Mouse (Mus musculus): Measurements from ENCODE around the gene Pygl.
"Not testable (repeated sequence)": the region's sequence is repeated elsewhere in the genome, so short reads cannot be mapped to it uniquely, and the experiment has no call there.

The Pygl gene

GRCm38 (mm10) chr12:70228155-70228554 is 3.1 kb downstream of the Pygl start:
- CTCF ChIA-PET, result no interaction called here

GRCm38 (mm10) chr12:70227121-70227932 is 4.0 kb downstream of the Pygl start:
- CTCF ChIA-PET, result no interaction called here

DNA sequence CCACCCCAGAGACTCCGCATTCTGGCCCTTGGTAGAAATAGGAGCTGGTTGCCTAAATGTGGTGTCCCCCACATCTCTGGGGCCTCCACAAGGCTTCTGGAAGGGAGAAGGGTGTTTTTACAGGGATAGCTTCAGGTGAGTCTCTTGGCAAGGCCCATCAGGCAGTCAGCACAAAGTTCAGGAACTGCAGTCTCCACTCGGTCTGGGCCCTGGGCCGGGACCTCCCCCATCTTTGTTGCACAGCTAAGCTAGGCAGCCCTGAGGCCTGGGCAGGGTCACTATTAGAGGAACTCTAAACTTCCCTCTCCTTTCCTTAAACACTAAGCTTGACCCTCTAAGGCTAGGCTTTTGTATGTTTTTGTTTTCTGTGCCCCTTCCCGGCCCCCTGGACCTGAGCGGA is 4.6 kb downstream of the Pygl start:
- CTCF ChIA-PET, result no interaction called here

DNA sequence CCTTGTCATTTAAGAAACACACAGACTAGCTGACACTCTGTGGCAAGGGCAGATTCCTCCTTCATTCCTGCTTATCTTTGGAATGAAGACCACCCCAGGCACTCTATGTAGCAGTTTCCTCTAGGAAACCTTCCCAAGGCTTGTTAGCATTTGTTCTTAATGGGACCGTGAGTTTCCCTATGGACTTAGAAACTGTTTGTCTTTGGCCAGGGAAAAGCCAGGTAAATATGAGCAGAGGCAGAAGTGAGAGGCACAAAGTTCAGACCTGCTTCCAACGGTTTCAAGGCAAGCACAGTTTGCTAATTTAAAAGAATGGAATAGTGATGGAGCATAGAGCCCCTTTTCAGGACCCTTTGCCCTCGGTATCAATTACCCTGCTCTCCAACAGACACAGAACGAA is 8.0 kb downstream of the Pygl start:
- CTCF ChIA-PET, result no interaction called here

GRCm38 (mm10) chr12:70221425-70221824 is 9.9 kb downstream of the Pygl start:
- CTCF ChIA-PET, result no interaction called here

DNA sequence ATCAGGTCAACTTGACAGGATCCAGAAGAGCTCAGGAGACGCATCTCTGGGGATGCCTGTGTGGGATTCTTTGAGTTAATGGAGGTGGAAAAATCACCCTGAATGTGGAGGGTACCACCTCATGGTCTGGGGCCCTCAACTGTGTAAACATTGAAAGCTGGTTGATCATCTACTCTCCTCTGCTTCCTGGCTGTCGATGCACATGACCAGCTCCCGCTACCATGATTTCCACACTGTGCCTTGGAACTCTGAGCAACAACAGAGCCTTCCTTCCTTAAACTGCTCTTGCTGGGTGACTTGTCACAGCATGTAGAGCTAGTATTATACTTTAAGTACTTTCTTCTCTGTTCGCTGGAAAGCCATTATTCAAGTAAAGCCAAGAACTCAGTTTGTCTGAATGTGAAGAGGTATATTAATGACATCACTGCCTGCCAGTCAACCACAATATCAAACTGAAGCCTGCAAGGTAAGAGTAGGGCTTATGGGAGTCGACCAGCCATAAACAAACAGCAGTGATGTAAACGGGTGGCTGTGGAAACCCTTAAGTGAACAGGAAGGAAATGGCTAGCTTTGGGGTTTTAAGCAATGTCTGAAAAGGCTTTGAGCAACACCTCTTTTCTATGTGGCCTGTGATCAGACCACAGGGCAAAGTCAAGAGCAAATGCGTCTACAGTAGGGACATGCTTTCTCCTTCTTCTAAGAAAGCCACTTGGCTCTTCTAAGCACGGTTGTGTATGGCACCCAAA is 12.3 kb downstream of the Pygl start:
- CTCF ChIA-PET, result no interaction called here

DNA sequence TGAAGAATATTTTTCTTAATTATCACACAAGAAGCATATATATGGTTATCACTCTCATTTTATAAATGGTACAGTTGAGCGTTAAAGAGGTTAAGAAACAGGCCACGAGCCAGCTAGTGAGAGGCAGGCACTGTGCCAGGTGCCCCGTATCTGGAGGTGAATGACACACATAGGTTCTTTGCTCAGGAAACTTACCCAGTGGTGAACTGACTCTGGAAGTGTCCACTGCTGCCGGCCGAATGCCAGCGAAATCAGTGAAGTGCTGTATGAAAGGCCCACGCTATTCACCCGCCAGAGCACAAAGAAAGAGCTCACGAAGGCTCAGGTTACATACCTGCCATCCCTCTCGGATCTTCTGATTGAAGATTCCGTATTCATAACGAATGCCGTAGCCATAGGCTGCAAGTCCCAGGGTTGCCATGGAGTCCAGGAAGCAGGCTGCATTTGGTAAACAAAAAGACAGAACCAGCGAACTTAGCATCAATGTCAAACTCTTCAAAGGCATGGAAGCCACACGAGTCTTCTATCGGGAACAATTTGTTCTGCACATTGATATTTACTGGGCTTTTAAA is 15.0 kb downstream of the Pygl start:
- CTCF ChIA-PET, result no interaction called here

DNA sequence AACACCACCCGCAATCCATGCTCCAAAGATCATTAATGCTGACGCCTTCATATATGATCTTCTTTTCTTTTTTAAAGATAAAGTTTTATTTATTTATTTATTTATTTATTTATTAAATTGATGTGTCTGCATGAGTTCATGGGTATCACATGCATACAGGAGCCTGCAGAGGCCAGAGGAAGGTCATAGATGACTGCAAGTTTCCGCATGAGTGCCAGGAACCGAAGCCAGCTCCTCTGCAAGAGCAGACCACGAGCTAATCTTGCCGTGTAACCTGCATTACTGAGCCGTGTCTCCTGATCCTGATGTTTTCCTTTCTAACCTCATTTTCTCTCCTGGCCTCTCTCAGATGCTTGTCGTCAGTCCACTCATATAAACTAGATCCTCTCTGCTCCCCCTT is 17.0 kb downstream of the Pygl start:
- CTCF ChIA-PET, result no interaction called here

- CTCF ChIA-PET, result no interaction called here
These were observed 17.7 kb downstream of the Pygl start for GRCm38 (mm10) chr12:70213601-70214000.

DNA sequence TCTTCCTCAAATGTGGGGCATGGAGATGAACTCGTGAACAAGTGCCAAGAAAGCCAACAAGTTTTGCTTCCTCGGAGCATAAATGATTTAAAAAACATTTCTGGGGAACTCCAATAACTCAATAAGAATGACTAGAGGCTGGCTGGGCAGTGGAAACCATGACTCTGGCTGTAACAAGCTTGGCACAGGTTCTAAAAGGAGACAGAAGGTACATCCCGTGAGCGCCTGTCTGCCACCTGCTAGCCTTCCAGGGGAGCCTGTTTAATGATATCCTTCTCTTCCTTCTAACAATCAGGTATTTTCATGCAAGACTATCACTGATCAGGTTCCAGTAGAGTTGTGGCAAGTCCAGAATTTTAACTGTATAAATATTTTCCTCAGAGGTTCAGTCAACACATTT is 18.8 kb downstream of the Pygl start:
- CTCF ChIA-PET, result no interaction called here

DNA sequence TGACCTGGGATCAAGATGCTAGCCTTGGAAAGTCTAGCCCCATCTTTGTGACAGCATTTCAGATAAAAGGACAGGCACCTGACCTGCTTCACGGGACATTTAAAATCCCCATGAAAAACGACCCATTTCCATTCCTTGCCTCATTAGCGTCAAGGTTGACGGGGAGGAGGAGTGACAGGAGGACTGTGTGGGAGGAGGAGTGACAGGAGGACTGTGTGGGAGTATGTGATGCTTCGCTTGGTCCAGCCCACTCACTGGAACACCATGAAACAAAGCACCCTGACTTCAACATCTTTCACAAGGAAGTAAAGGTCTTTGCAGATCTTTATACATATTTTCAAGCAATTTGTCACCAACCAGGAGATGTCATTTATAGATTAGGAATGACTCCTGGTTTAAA is 23.1 kb downstream of the Pygl start:
- CTCF ChIA-PET, result interaction anchor here (0.7 kb wide), 1 partner anchor 76 kb away, joined by 3 read pairs; no protein-coding TSS in a partner anchor

DNA sequence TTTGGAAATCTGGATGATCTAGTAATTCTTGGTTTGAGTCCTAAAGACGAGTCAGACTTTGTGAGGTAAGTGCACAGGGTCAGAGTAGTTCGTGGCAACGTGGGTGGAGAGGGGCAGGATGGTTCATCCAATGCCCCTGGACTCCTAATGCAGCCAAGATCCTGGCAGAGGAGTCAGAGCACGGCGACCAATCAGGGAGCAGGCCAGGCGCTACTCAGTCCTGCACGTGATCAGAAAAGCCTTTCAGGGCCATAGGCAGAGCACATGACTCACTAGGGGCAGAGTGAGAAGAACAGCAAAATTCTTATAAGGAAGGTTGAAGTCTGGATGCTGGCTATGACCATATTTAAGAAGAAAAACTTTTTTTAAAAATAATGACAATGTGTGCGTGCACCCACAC is 26.9 kb downstream of the Pygl start:
- CTCF ChIA-PET, result no interaction called here

- CTCF ChIA-PET, result no interaction called here
These were observed 29.3 kb downstream of the Pygl start for GRCm38 (mm10) chr12:70201926-70202529.

DNA sequence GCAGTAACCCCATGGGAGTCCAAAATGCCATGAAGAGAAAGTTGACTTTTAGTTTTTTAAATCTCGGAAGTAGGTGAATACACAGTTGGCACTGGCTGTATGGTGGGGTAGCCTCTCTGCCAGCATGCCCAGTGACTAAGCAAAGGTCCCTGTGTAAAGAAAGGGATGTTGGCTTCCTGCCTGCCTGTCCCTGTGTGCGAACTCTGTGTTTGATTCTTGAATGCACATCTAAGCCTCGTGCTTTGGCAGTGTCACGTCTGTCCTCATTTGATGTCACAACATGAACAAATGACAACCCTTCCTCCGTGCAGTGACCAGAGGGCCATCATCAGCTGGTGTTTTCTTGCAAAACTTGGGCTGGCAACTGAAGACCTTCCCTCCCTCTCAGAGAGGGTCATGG is 34.9 kb downstream of the Pygl start:
- CTCF ChIA-PET, result no interaction called here

- CTCF ChIA-PET, result interaction anchor here (0.5 kb wide), 1 partner anchor 111 kb away, joined by 7 read pairs; no protein-coding TSS in a partner anchor
These were observed 35.9 kb downstream of the Pygl start for GRCm38 (mm10) chr12:70195426-70195825.

DNA sequence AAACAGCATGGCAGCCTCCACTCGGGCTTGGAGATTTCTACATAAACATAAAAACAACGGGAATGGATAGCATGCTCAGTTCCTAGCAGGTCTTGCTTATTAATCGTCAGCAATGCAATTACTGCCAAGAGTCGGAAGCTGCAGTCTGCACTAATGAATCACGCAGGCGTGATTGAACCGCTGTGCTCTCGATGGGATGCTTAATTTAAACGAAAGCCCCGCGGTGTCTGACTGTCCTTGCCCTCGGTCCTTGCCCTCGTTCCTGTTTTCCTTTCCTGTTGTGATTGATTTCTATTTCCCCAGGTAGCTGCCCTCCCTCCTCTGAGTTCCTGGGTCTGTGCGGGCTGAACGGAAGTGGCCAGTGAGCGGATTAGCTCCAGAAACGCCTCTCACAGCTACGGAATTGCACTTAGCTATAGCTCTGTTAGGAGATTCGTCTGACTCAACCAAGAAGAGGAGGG is 39.0 kb downstream of the Pygl start:
- CTCF ChIA-PET, result no interaction called here

- CTCF ChIA-PET, result no interaction called here
These were observed 47.0 kb downstream of the Pygl start for GRCm38 (mm10) chr12:70184173-70184783.

- CTCF ChIA-PET, result not testable (repeated sequence)
These were observed 47.8 kb downstream of the Pygl start for GRCm38 (mm10) chr12:70183507-70183906.

- CTCF ChIA-PET, result no interaction called here
These were observed 61.3 kb downstream of the Pygl start for GRCm38 (mm10) chr12:70169969-70170368.

- CTCF ChIA-PET, result no interaction called here
These were observed 63.3 kb downstream of the Pygl start for GRCm38 (mm10) chr12:70167950-70168349.

GRCm38 (mm10) chr12:70164741-70165140 is 66.5 kb downstream of the Pygl start:
- CTCF ChIA-PET, result no interaction called here

DNA sequence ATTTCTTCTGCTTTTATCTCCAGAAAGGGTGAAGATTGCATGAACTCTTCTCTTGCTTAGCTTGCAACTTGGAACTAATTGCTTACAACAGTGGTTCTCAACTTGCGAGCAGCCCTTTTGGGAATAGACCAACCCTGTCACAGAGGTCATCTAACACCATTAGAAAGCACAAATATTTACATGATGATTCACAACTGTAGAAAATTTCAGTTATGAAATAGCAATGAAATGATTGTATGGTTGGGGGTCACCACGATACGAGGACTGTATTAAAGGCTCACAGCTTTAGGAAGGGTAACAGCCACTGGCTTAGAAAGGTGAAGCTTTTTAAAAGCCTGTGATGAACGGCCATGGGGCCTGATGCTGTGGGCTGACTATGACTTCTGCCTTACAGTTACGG is 70.2 kb downstream of the Pygl start:
- CTCF ChIA-PET, result interaction anchor here (0.7 kb wide), 1 partner anchor 872 kb away, joined by 3 read pairs; no protein-coding TSS in a partner anchor

All from spleen, embryonic (tissue).